Mouse (Mus musculus) heart, postnatal 14 days (tissue): ENCODE measurements around the gene Ttll8. TPM values are rescaled to one million over a fixed set of nuclear protein-coding genes. Genes with fewer than 3 reads are reported as not detected.

Experiments used
- DNase-seq, 2 experiments: peaks; one replicate each; pipeline ENCODE4 v3.0.0; 2021 to 2022
- intact Hi-C: fragments of 180-260 bp; cut with DNase I; formaldehyde crosslinking; loops from one replicate; pipeline ENCODE4 v1.15.1; 2025
- total RNA-seq, 2 experiments: library from RNA; stranded (reverse); gene quantifications; 2 replicates each; pipeline ENCODE4 v1.2.3; 2021

Gene Ttll8
- total RNA-seq, 2 experiments from 2014 or later = not detected

GRCm38 (mm10) chr15:88848661-88849060, 105.6 kb downstream of the Ttll8 start:
- intact Hi-C loops = no loop called here
- DNase-seq = no peak

DNA sequence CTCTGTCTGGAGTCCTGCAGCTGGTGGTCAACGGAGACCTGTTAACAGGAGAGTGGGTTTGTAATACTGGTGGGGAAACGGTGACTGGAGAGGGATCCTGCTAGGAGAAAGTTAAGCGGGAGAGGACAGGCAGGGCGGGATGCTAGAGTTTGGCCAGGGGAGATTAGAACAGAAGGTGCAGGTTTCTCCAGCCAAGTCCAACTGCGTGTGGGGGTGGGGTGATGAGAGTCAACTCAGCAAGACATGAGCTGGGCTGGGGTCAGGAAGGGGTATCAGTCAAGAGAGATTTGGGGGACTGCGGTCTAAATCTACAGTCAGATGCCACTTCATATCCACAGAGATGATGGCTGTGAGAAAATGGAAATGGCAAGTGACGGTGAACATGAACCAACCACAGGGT, 109.3 kb downstream of the Ttll8 start:
- intact Hi-C loops = no loop called here
- no peak for DNase-seq

- DNase-seq = no peak
- intact Hi-C loops = no loop called here
Observed at GRCm38 (mm10) chr15:88843486-88844097, 110.6 kb downstream of the Ttll8 start.

GRCm38 (mm10) chr15:88842300-88842673, 111.9 kb downstream of the Ttll8 start:
- DNase-seq = no peak

DNA sequence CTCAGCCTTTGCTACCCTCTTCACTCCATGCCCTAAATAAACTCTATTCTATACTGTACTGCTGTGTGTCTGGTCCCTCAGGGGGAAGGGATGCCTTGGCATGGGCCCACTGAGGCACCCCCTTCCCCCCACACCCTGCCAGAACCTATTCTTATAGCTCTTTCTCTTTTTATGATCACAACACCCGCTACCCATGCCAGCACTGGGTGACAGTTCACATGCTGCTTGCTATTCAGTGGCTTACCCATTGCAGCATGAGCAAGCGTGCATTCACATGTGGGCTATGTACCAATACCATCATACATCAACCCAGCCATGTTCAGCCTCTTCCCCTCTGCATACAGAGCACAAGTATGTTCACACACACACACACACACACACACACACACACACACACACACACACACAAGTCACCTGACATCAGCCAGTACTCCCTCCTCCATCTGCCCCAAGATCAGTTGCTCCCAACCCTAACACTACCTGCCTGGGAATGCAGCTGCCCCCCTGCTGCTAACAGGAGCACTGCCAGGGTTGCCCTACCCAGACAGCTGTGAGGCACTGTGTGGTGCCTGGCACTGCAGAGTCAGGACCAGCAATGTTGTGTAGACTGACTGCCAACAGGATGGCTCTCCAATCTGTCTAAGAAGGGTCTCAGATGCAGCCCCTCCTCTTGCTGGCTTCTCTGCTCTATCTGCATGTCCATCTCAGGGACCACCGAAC, 112.5 kb downstream of the Ttll8 start:
- intact Hi-C loops = no loop called here
- DNase-seq = no peak

More at GRCm38 (mm10) chr15:88842300-88842673, 111.9 kb downstream of the Ttll8 start:
- intact Hi-C loops = no loop called here

DNA sequence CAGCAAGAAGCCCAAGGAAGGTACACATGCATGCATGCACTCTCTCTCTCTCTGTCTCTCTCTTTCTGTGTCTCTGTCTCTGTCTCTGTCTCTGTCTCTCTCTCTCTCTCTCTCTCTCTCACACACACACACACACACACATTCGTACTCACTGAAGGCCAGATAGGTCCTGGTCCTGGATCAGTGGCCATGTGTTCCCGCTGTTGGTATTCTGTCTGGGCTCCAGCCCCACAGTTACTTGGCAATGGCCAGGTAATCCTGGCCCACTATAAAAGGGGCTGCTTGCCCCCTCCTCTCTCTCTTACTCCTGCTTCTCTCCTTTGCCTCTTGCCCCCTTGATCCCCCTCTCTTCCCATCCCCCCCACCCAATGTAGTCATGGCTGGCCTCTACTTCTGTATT, 113.1 kb downstream of the Ttll8 start:
- intact Hi-C loops = no loop called here
- DNase-seq = no peak

Other genes with a start within 250 kb of the Ttll8 start
- 10 to 100 TPM; 35.1 to 35.8 TPM for gene Brd1, start 220.2 kb downstream of the Ttll8 start, total RNA-seq
- 10 to 100 TPM in 1 of 2 experiments, 1 to 10 TPM in 1; 8.9 to 12.4 TPM for gene Zbed4, start 202.8 kb downstream of the Ttll8 start, total RNA-seq
- gene Alg12, start 135.1 kb downstream of the Ttll8 start, total RNA-seq = 1 to 10 TPM; 9.2 to 9.9 TPM
- gene Creld2, start 134.8 kb downstream of the Ttll8 start, total RNA-seq = 10 to 100 TPM; 12.1 to 22.5 TPM
- 10 to 100 TPM; 97.7 to 97.8 TPM for gene Pim3, start 92.2 kb downstream of the Ttll8 start, total RNA-seq
- gene Mlc1, start 24.6 kb upstream of the Ttll8 start, total RNA-seq = not detected
- 10 to 100 TPM; 72.2 to 81.8 TPM for gene Mov10l1, start 28.5 kb upstream of the Ttll8 start, total RNA-seq
- 1 to 10 TPM in 1 of 2 experiments, under 1 TPM in 1; 0.76 to 1.9 TPM for gene Panx2, start 105.3 kb upstream of the Ttll8 start, total RNA-seq
- 10 to 100 TPM; 36.7 to 43.7 TPM for gene Trabd, start 120.7 kb upstream of the Ttll8 start, total RNA-seq
- gene Selenoo, start 134.7 kb upstream of the Ttll8 start, total RNA-seq = 10 to 100 TPM; 13.6 to 13.8 TPM
- 10 to 100 TPM; 12.0 to 12.7 TPM for gene Tubgcp6, start 168.7 kb upstream of the Ttll8 start, total RNA-seq
- 1 to 10 TPM; 7.2 to 8.4 TPM for gene Hdac10, start 174.3 kb upstream of the Ttll8 start, total RNA-seq
- 10 to 100 TPM; 16.8 to 18.7 TPM for gene Mapk12, start 186.3 kb upstream of the Ttll8 start, total RNA-seq
- gene Mapk11, start 195.2 kb upstream of the Ttll8 start, total RNA-seq = 1 to 10 TPM; 2.3 to 3.7 TPM
- gene Plxnb2, start 226.4 kb upstream of the Ttll8 start, total RNA-seq = 100 to 1,000 TPM in 1 of 2 experiments, 10 to 100 TPM in 1; 98.2 to 101 TPM
- 10 to 100 TPM in 1 of 2 experiments, 1 to 10 TPM in 1; 9.7 to 10.1 TPM for gene Dennd6b, start 242.1 kb upstream of the Ttll8 start, total RNA-seq